Mouse (Mus musculus) testis, adult 2 months (tissue): ENCODE data around the gene Hirip3.

Source experiments
- CTCF ChIP-seq: fragments of 200-500 bp; IDR thresholded peaks from 2 replicates; pipeline ENCODE4 v1.5.1; 2012; ENCODE audit warnings: low read depth, mild to moderate bottlenecking, inconsistent platforms, low read length, moderate library complexity; ENCODE audit not compliant: control insufficient read depth, insufficient read depth, insufficient replicate concordance
- POLR2A ChIP-seq: fragments of 200-500 bp; IDR thresholded peaks from 2 replicates; pipeline ENCODE4 v1.6.1; 2012; ENCODE audit warnings: low read depth, mild to moderate bottlenecking, inconsistent platforms, low read length, moderate library complexity; ENCODE audit not compliant: control insufficient read depth

- TF ChIP-seq CTCF (no peak), POLR2A (no peak)
These were observed 37.8 kb upstream of the Hirip3 start for GRCm38 (mm10) chr7:126823940-126824339.
